Mouse (Mus musculus): ENCODE measurements around the gene Acvr2a. TPM values are rescaled to one million over a fixed set of nuclear protein-coding genes. Genes with fewer than 3 reads are reported as not detected.

Acvr2a gene
- polyA plus RNA-seq, 1 experiment: 11.7 TPM

DNA sequence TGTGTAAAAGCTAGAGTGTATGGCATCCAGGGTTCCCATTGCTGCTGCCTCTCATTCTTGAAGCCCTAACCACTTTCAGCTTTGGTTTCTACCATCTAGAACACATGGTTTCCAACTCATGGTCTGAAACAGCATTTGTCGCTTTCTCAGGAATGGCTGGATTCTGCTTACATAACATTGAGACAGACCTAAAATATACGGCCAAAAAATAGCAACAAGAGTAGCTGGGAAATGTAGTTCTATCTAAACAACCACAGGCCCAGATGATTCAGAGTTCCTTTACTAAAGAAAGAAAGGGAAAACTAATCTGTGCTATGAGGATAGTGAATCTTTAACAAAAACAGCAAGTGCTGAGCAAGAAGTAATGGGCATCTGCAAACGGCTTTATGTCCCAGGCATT, 38.6 kb upstream of the Acvr2a start:
- no peak for TF ChIP-seq POLR2A (IDR thresholded peaks at IDR 0.05; ENCODE audit: insufficient read depth, low read length)
- TF ChIP-seq EP300 (IDR thresholded peaks at IDR 0.05; ENCODE audit: insufficient read depth, low read depth, low read length): no peak
- TF ChIP-seq CTCF (IDR thresholded peaks at IDR 0.05; ENCODE audit: low read depth, low read length): no peak
- Histone ChIP-seq H3K4me1 (ENCODE audit: control insufficient read depth, insufficient read depth, low read length) (no peaks in the 10 kb centered on the region), H3K36me3 (ENCODE audit: control insufficient read depth, insufficient read depth, low read length, poor library complexity, severe bottlenecking) (no peaks in the 10 kb centered on the region), H3K4me3 (ENCODE audit: low read depth, low read length) (no peak overlapping the region), H3K9ac (ENCODE audit: low read depth, poor library complexity, severe bottlenecking) (no peak overlapping the region), H3K27me3 (ENCODE audit: control insufficient read depth, insufficient read depth, low read length, poor library complexity, severe bottlenecking) (no peaks in the 10 kb centered on the region), H3K27ac (ENCODE audit: insufficient read depth, low read length) (no peak overlapping the region), H3K9me3 (replicated peaks; ENCODE audit: control insufficient read depth, insufficient read depth, low read length, poor library complexity, severe bottlenecking) (no peaks in the 10 kb centered on the region)

GRCm38 (mm10) chr2:48788901-48789300, 25.0 kb upstream of the Acvr2a start:
- no peaks in the 10 kb centered on the region for H3K27me3 ChIP-seq (ENCODE audit: control insufficient read depth, insufficient read depth, low read length, poor library complexity, severe bottlenecking)
- TF ChIP-seq POLR2A (IDR thresholded peaks at IDR 0.05; ENCODE audit: insufficient read depth, low read length) (no peak), CTCF (IDR thresholded peaks at IDR 0.05; ENCODE audit: low read depth, low read length) (no peak), EP300 (IDR thresholded peaks at IDR 0.05; ENCODE audit: insufficient read depth, low read depth, low read length) (no peak)
- H3K9me3 ChIP-seq (replicated peaks; ENCODE audit: control insufficient read depth, insufficient read depth, low read length, poor library complexity, severe bottlenecking): no peaks in the 10 kb centered on the region
- no peaks in the 10 kb centered on the region for H3K4me1 ChIP-seq (ENCODE audit: control insufficient read depth, insufficient read depth, low read length)
- no peak overlapping the region for H3K4me3 ChIP-seq (ENCODE audit: low read depth, low read length)
- H3K27ac ChIP-seq (ENCODE audit: insufficient read depth, low read length): no peak overlapping the region
- no peaks in the 10 kb centered on the region for H3K36me3 ChIP-seq (ENCODE audit: control insufficient read depth, insufficient read depth, low read length, poor library complexity, severe bottlenecking)
- H3K9ac ChIP-seq (ENCODE audit: low read depth, poor library complexity, severe bottlenecking): no peak overlapping the region

DNA sequence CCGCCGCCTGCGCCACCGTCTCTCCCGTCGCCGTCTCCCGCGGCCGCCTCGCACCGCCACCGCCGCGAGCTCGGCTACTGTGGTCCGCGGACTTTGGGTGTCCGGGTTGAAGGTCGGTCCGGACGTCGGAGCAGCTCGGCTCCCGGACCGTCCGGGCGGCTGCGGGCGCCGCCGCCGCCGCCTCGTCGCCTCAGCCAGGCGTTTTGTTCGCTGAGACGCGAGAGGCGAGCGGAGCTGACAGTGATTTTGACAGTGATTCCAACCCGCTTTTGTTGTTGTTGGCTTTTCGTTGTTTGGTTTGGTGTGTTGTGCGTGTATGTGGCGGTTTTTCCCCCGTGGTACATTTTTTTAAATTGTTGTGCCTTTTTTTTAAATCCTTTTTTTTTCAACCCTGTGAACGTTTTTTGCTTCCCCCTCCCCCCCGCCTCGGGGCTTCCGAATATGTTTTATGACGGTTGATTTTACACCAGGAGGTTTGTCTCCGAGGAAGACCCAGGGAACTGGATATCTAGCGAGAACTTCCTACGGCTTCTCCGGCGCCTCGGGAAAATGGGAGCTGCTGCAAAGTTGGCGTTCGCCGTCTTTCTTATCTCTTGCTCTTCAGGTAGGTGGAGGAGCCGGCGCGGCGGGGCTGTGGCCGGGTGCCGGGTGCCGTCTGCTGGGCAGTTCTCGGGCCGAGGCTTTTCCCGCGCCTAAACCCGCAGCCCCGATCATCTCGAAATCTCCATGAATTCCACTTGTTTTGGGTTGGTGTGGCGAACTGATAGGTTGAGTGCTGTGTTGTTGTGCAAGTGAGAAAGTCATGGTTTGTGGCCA, 522 bp downstream of the Acvr2a start:
- H3K4me1 ChIP-seq (ENCODE audit: control insufficient read depth, insufficient read depth, low read length): no peaks in the 10 kb centered on the region
- peak overlapping the region; percentile 96 for H3K9ac ChIP-seq (ENCODE audit: low read depth, poor library complexity, severe bottlenecking)
- peak overlapping the region; percentile 55; the same call in 1 of the 2 replicates for H3K27ac ChIP-seq (ENCODE audit: insufficient read depth, low read length)
- no peaks in the 10 kb centered on the region for H3K36me3 ChIP-seq (ENCODE audit: control insufficient read depth, insufficient read depth, low read length, poor library complexity, severe bottlenecking)
- no peaks in the 10 kb centered on the region for H3K27me3 ChIP-seq (ENCODE audit: control insufficient read depth, insufficient read depth, low read length, poor library complexity, severe bottlenecking)
- H3K4me3 ChIP-seq (ENCODE audit: low read depth, low read length): peak overlapping the region; percentile 91
- TF ChIP-seq CTCF (IDR thresholded peaks at IDR 0.05; ENCODE audit: low read depth, low read length) (no peak), EP300 (IDR thresholded peaks at IDR 0.05; ENCODE audit: insufficient read depth, low read depth, low read length) (no peak), POLR2A (IDR thresholded peaks at IDR 0.05; ENCODE audit: insufficient read depth, low read length) (no peak)
- H3K9me3 ChIP-seq (replicated peaks; ENCODE audit: control insufficient read depth, insufficient read depth, low read length, poor library complexity, severe bottlenecking): no peaks in the 10 kb centered on the region

GRCm38 (mm10) chr2:48815039-48815590, 1.2 kb downstream of the Acvr2a start:
- Histone ChIP-seq H3K27me3 (ENCODE audit: control insufficient read depth, insufficient read depth, low read length, poor library complexity, severe bottlenecking) (no peaks in the 10 kb centered on the region), H3K9me3 (replicated peaks; ENCODE audit: control insufficient read depth, insufficient read depth, low read length, poor library complexity, severe bottlenecking) (no peaks in the 10 kb centered on the region), H3K36me3 (ENCODE audit: control insufficient read depth, insufficient read depth, low read length, poor library complexity, severe bottlenecking) (no peaks in the 10 kb centered on the region), H3K9ac (ENCODE audit: low read depth, poor library complexity, severe bottlenecking) (peak overlapping the region; percentile 96), H3K4me3 (ENCODE audit: low read depth, low read length) (peak overlapping the region; percentile 91), H3K4me1 (ENCODE audit: control insufficient read depth, insufficient read depth, low read length) (no peaks in the 10 kb centered on the region), H3K27ac (ENCODE audit: insufficient read depth, low read length) (no peak overlapping the region)
- TF ChIP-seq POLR2A (IDR thresholded peaks at IDR 0.05; ENCODE audit: insufficient read depth, low read length) (no peak), EP300 (IDR thresholded peaks at IDR 0.05; ENCODE audit: insufficient read depth, low read depth, low read length) (no peak), CTCF (IDR thresholded peaks at IDR 0.05; ENCODE audit: low read depth, low read length) (no peak)

GRCm38 (mm10) chr2:48816141-48817028, 2.5 kb downstream of the Acvr2a start:
- H3K9ac ChIP-seq (ENCODE audit: low read depth, poor library complexity, severe bottlenecking): no peak overlapping the region
- H3K27ac ChIP-seq (ENCODE audit: insufficient read depth, low read length): no peak overlapping the region
- H3K4me3 ChIP-seq (ENCODE audit: low read depth, low read length): no peak overlapping the region
- H3K4me1 ChIP-seq (ENCODE audit: control insufficient read depth, insufficient read depth, low read length): no peaks in the 10 kb centered on the region
- TF ChIP-seq POLR2A (IDR thresholded peaks at IDR 0.05; ENCODE audit: insufficient read depth, low read length) (no peak), EP300 (IDR thresholded peaks at IDR 0.05; ENCODE audit: insufficient read depth, low read depth, low read length) (no peak), CTCF (IDR thresholded peaks at IDR 0.05; ENCODE audit: low read depth, low read length) (no peak)
- no peaks in the 10 kb centered on the region for H3K27me3 ChIP-seq (ENCODE audit: control insufficient read depth, insufficient read depth, low read length, poor library complexity, severe bottlenecking)
- no peaks in the 10 kb centered on the region for H3K9me3 ChIP-seq (replicated peaks; ENCODE audit: control insufficient read depth, insufficient read depth, low read length, poor library complexity, severe bottlenecking)
- H3K36me3 ChIP-seq (ENCODE audit: control insufficient read depth, insufficient read depth, low read length, poor library complexity, severe bottlenecking): no peaks in the 10 kb centered on the region

Data from ES-Bruce4 (cell line).